Mouse (Mus musculus) C2C12 (cell line): Measurements from ENCODE around the gene Mrpl57. TPM values are rescaled to one million over a fixed set of nuclear protein-coding genes. Genes with fewer than 3 reads are reported as not detected.

Experiments used
- H3K27me3 ChIP-seq: one replicate; pipeline ENCODE4 v1.6.1; 2011; ENCODE audit not compliant: control insufficient read depth, insufficient read depth, insufficient read length
- H3K36me3 ChIP-seq: one replicate; pipeline ENCODE4 v1.6.1; 2011; ENCODE audit not compliant: control insufficient read depth, insufficient read depth
- H3K4me3 ChIP-seq: one replicate; pipeline ENCODE4 v1.5.1; 2011; ENCODE audit warnings: mild to moderate bottlenecking, control low read depth; ENCODE audit not compliant: poor library complexity, insufficient read depth, severe bottlenecking
- H3K79me2 ChIP-seq: one replicate; pipeline ENCODE4 v1.6.1; 2011; ENCODE audit not compliant: control insufficient read depth, insufficient read depth
- H3K79me3 ChIP-seq: one replicate; pipeline ENCODE4 v1.6.1; 2011; ENCODE audit warnings: low read depth, control low read depth
- H3ac ChIP-seq: one replicate; pipeline ENCODE3; 2011; ENCODE audit warnings: low read depth; ENCODE audit not compliant: control insufficient read depth, insufficient read length
- CEBPB ChIP-seq: IDR thresholded peaks from one replicate; pipeline ENCODE4 v1.6.1; 2011; ENCODE audit warnings: low read depth, mild to moderate bottlenecking, control low read depth, moderate library complexity
- CTCF ChIP-seq: IDR thresholded peaks from one replicate; pipeline ENCODE4 v1.5.1; 2011; ENCODE audit not compliant: control insufficient read depth, insufficient read depth, insufficient read length
- FOSL1 ChIP-seq: IDR thresholded peaks from one replicate; pipeline ENCODE4 v1.8.0; 2011; ENCODE audit warnings: mild to moderate bottlenecking, low read length; ENCODE audit not compliant: poor library complexity, insufficient read depth, severe bottlenecking
- MAX ChIP-seq: IDR thresholded peaks from one replicate; pipeline ENCODE4 v1.6.1; 2011; ENCODE audit warnings: mild to moderate bottlenecking, control low read depth
- MYOD1 ChIP-seq: IDR thresholded peaks from one replicate; pipeline ENCODE4 v1.6.1; 2011; ENCODE audit warnings: low read depth; ENCODE audit not compliant: control insufficient read depth, insufficient read length
- MYOG ChIP-seq: IDR thresholded peaks from one replicate; pipeline ENCODE4 v1.6.1; 2011; ENCODE audit not compliant: control insufficient read depth, insufficient read length; ENCODE audit errors: extremely low read depth
- USF1 ChIP-seq: IDR thresholded peaks from one replicate; pipeline ENCODE4 v1.6.1; 2011; ENCODE audit warnings: low read depth, mild to moderate bottlenecking, control low read depth, moderate library complexity
- microRNA-seq: library from miRNA; unstranded; fragments of <30 nt; microRNA quantifications from one replicate; pipeline ENCODE4, GENCODE M21; 2019; ENCODE audit warnings: borderline microRNAs expressed
- polyA plus RNA-seq: library from polyadenylated mRNA; unstranded; fragments of >200 nt; fragmentation: generic; extraction: Trizol; gene quantifications from one replicate; pipeline ENCODE4 v1.2.1, GENCODE M21; 2012; ENCODE audit warnings: missing spikeins

Mrpl57 gene
- polyA plus RNA-seq, 1 experiment, result 137 TPM

DNA sequence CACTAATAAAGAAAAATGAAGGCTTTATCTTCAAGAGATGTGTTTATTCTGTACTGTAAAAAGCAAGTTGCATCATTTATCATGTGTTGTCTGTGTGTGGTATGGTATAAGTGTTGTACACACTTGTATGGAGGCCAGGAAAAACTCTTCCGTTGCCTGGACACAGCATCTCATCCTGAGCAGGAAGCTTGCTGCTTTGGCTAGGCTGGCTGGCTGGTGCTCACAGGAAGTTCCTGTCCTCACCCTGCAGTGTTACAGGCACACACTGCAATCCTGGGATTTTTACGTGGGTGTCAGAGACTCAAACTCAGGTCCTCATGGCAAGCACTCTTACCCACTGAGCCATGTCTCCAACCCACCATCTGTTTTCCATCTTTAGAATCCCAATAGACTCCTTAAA is 37.1 kb downstream of the Mrpl57 start:
- Histone ChIP-seq H3K79me3 (no peaks in the 10 kb centered on the region), H3K79me2 (no peaks in the 10 kb centered on the region), H3K4me3 (no peak overlapping the region), H3ac (no peak overlapping the region), H3K36me3 (peaks cover 3% of the 10 kb centered on the region), H3K27me3 (no peaks in the 10 kb centered on the region)
- TF ChIP-seq MAX (no peak), CTCF (no peak), FOSL1 (no peak), MYOG (no peak), MYOD1 (no peak), USF1 (no peak), CEBPB (no peak)

DNA sequence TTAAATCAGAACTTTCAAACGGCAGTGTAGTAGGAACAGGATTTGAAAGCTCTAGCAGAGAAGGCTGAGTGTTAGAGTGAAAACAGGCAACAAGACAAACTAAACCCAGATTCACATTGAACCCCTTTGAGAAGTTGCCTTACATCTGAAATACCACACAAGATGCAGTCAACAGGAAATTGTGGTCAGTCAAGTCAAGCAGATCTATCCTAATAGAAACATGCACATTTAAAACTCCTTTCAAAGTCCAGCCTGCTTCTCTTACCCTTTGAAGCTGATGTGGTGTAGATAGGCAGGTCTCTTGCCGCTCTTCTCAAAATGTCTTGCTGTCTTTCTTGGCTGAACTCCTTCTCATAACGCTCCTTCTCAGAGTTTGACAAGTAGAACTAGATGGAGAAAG is 39.2 kb downstream of the Mrpl57 start:
- no peak for TF ChIP-seq MYOD1
- TF ChIP-seq MYOG, result no peak
- TF ChIP-seq CEBPB, result no peak
- TF ChIP-seq CTCF, result no peak

DNA sequence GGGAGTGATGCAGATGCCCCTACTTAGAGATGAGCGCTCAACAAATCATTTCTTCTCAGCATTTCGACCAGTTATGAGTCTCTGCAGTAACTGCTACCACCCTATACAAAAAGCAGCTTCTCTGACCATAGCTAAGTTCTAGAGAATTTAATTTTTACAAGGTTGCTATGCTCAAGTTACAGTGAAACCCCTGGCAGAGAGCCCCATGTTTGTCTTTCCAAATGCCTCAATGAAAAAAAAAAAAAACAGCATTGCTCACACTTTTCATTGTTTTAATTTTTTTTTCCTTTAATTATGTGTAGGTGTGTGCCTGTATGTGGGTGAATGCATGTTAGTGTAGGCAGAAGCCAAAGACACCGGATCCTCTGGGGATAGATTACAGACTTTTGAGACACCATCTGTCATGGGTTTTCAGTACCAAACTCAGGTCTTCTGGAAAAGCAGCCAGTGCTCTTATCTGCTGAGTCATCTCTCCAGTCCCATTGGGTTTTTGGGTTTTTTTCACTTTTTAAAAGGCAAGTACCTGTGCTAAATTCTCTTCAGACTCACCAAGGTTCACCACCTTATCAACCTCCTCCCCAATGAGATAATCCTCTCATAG is 40.7 kb downstream of the Mrpl57 start:
- no peaks in the 10 kb centered on the region for H3K27me3 ChIP-seq
- TF ChIP-seq USF1 (no peak), CTCF (no peak), FOSL1 (no peak), MYOG (no peak), MAX (no peak), CEBPB (no peak)
- no peak overlapping the region for H3K4me3 ChIP-seq
- H3K79me2 ChIP-seq, result no peaks in the 10 kb centered on the region
- H3K79me3 ChIP-seq, result no peaks in the 10 kb centered on the region
- peaks cover 4% of the 10 kb centered on the region for H3K36me3 ChIP-seq
- H3ac ChIP-seq, result no peak overlapping the region

More for the DNA sequence above, 39.2 kb downstream of the Mrpl57 start:
- Histone ChIP-seq H3ac (no peak overlapping the region), H3K79me3 (no peaks in the 10 kb centered on the region), H3K36me3 (peaks cover 3% of the 10 kb centered on the region), H3K4me3 (no peak overlapping the region), H3K79me2 (no peaks in the 10 kb centered on the region), H3K27me3 (no peaks in the 10 kb centered on the region)

DNA sequence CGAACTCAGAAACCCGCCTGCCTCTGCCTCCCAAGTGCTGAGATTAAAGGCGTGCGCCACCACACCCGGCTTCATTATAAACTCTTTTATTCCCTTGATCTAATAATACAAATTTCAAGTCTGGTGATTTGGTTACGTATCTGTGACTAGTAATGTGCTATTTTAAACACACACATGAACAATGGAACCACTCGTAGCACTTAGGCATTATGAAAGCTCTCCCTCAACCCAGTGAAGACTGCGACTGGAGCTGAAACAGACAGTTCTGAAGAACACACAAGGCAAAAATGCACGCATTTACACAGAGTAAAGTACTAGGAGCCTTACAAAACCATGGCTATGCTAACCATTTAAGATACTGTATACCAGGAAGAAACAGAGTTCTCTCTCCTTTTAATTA is 51.9 kb downstream of the Mrpl57 start:
- TF ChIP-seq MYOD1, result no peak
- TF ChIP-seq FOSL1, result no peak
- no peak for TF ChIP-seq USF1
- TF ChIP-seq MAX, result no peak
- no peak for TF ChIP-seq MYOG
- no peak for TF ChIP-seq CEBPB
- no peak for TF ChIP-seq CTCF
- H3K79me3 ChIP-seq, result peaks cover 10% of the 10 kb centered on the region
- peaks cover 35% of the 10 kb centered on the region for H3K79me2 ChIP-seq
- H3K27me3 ChIP-seq, result no peaks in the 10 kb centered on the region
- no peaks in the 10 kb centered on the region for H3K36me3 ChIP-seq
- no peak overlapping the region for H3K4me3 ChIP-seq
- H3ac ChIP-seq, result no peak overlapping the region

Small RNAs within 50 kb of the gene (microRNA-seq; reads per million reads assigned to microRNA genes)
- gene Mir3077, result 0.24 reads per million

Other genes starting within 250 kb of the Mrpl57 start
- gene Xpo4, start 160.8 kb upstream of the Mrpl57 start, polyA plus RNA-seq, result 5.3 TPM
- not detected for gene Gm49361, start 80.1 kb upstream of the Mrpl57 start, polyA plus RNA-seq
- 15.6 TPM for gene Lats2, start 67.8 kb upstream of the Mrpl57 start, polyA plus RNA-seq
- gene Sap18, start 28.1 kb upstream of the Mrpl57 start, polyA plus RNA-seq, result 111 TPM
- 12.5 TPM for gene Ska3, start within 50 bp of the Mrpl57 start, polyA plus RNA-seq
- 8.0 TPM for gene Zdhhc20, start 64.0 kb downstream of the Mrpl57 start, polyA plus RNA-seq
- 33.2 TPM for gene Micu2, start 173.0 kb downstream of the Mrpl57 start, polyA plus RNA-seq
- 0.05 TPM for gene Fgf9, start 244.3 kb downstream of the Mrpl57 start, polyA plus RNA-seq